Mouse (Mus musculus) liver, adult 2 months (tissue): ENCODE results near the gene Apex2. TPM values are rescaled to one million over a fixed set of nuclear protein-coding genes. Genes with fewer than 3 reads are reported as not detected.
"Not testable (repeated sequence)": the region's sequence is repeated elsewhere in the genome, so short reads cannot be mapped to it uniquely, and the experiment has no call there.

Experiments used
- DNase-seq: peaks from one replicate; pipeline ENCODE4 v3.0.0-alpha.2; 2011; ENCODE audit warnings: low read depth, low spot score; ENCODE audit errors: extremely low read depth
- H3K27ac ChIP-seq: fragments of 200-500 bp; replicated peaks from 2 replicates; pipeline ENCODE4 v1.5.1; 2012; ENCODE audit warnings: low read depth, mild to moderate bottlenecking, control low read depth, inconsistent platforms, low read length; ENCODE audit not compliant: insufficient read depth
- H3K27me3 ChIP-seq: fragments of 200-500 bp; 2 replicates; pipeline ENCODE4 v1.6.1; 2012; ENCODE audit warnings: mild to moderate bottlenecking, moderate library complexity, low read length, inconsistent platforms; ENCODE audit not compliant: control insufficient read depth, insufficient read depth
- H3K36me3 ChIP-seq: fragments of 200-500 bp; 2 replicates; pipeline ENCODE4 v1.6.1; 2012; ENCODE audit warnings: low read length, inconsistent platforms; ENCODE audit not compliant: control insufficient read depth, insufficient read depth
- H3K4me1 ChIP-seq: fragments of 200-500 bp; 2 replicates; pipeline ENCODE4 v1.6.1; 2011; ENCODE audit warnings: low read length; ENCODE audit not compliant: control insufficient read depth, insufficient read depth
- H3K4me3 ChIP-seq: fragments of 200-500 bp; 2 replicates; pipeline ENCODE4 v1.5.1; 2011; ENCODE audit warnings: low read depth, mild to moderate bottlenecking, control low read depth, low read length, moderate library complexity; ENCODE audit not compliant: insufficient read depth
- H3K79me2 ChIP-seq: fragments of 200-500 bp; 2 replicates; pipeline ENCODE4 v1.6.1; 2012; ENCODE audit warnings: inconsistent platforms, mild to moderate bottlenecking, low read length, moderate library complexity; ENCODE audit not compliant: control insufficient read depth, insufficient read depth
- H3K9ac ChIP-seq: fragments of 200-500 bp; 2 replicates; pipeline ENCODE4 v1.6.1; 2012; ENCODE audit warnings: low read depth, mild to moderate bottlenecking, control low read depth, inconsistent platforms, low read length
- CTCF ChIP-seq: fragments of 200-500 bp; IDR thresholded peaks from 2 replicates; pipeline ENCODE4 v1.5.1; 2011; ENCODE audit warnings: low read depth, low read length, control low read depth
- POLR2A ChIP-seq: fragments of 200-500 bp; IDR thresholded peaks from 2 replicates; pipeline ENCODE4 v1.6.1; 2011; ENCODE audit warnings: low read length, control low read depth; ENCODE audit not compliant: insufficient read depth; ENCODE audit errors: extremely low read depth
- WGBS: fragments of 180-500 bp; shearing (Covaris S2); methylation state at CpG from one replicate; pipeline ENCODE4 v1.1.7; 2018; 5-methylcytosine and 5-hydroxymethylcytosine counted together
- polyA plus RNA-seq: library from polyadenylated mRNA; depleted of rRNA; stranded (reverse); fragments of >200 nt; gene quantifications from 2 replicates; pipeline ENCODE4 v1.2.3, GENCODE M21; 2012
- total RNA-seq: library from RNA; depleted of rRNA; stranded (reverse); fragments of >200 nt; gene quantifications from 2 replicates; pipeline ENCODE4 v1.2.3, GENCODE M21; 2014

The Apex2 gene
- total and polyA plus RNA-seq, 2 experiments, result 5.7 to 9.3 TPM

DNA sequence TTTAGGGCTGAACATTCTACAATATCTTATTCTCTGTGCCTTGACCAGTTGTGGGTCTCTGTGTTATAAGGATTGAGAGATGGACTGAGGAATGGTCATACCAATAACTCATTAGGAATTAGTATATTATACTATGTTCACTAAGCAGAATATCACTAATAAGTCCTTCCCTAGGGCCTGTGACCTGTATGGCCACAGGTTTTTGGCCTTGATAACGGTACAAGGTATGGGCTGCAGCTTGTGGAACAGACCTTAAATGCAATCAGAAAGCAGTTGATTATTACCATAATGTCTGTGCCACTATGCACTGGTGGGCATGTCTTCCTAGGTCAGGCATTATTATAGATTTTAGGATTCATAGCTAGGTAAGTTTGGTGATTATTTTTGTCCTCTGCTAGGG, 73.2 kb downstream of the Apex2 start:
- Histone ChIP-seq H3K27ac (no peak overlapping the region), H3K27me3 (no peaks in the 10 kb centered on the region), H3K4me1 (peaks cover under 1% of the 10 kb centered on the region; the same call in 1 of the 2 replicates), H3K4me3 (no peak overlapping the region), H3K9ac (no peak overlapping the region), H3K79me2 (no peaks in the 10 kb centered on the region), H3K36me3 (no peaks in the 10 kb centered on the region)
- no peak for DNase-seq
- TF ChIP-seq CTCF (no peak), POLR2A (no peak)
- 100% methylated on average over 1 of the region's 1 CpGs for WGBS

DNA sequence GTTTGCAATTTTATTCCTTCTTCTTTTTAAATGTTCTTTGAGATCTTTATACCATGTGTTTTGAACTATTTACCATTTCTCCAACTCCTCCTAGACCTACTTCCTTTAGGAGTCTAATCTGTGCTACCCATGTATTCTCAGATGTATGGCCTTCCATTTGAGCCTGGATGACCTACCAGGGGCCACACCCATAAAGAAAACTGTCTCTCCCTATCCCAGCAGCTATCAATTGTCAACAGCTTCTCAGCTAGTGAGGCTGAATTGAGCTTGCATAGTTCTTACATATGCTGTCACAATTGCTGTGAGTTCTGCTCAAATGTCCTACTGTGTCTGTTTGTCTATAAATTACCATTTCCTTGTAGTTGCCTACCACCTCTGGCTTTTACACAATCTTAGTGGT, 73.7 kb downstream of the Apex2 start:
- H3K36me3 ChIP-seq, result no peaks in the 10 kb centered on the region
- DNase-seq, result no peak
- no peak overlapping the region for H3K27ac ChIP-seq
- H3K4me1 ChIP-seq, result peaks cover 2% of the 10 kb centered on the region; the same call in 1 of the 2 replicates
- no peaks in the 10 kb centered on the region for H3K79me2 ChIP-seq
- H3K4me3 ChIP-seq, result no peak overlapping the region
- no peaks in the 10 kb centered on the region for H3K27me3 ChIP-seq
- no peak for TF ChIP-seq CTCF
- TF ChIP-seq POLR2A, result no peak
- H3K9ac ChIP-seq, result no peak overlapping the region

DNA sequence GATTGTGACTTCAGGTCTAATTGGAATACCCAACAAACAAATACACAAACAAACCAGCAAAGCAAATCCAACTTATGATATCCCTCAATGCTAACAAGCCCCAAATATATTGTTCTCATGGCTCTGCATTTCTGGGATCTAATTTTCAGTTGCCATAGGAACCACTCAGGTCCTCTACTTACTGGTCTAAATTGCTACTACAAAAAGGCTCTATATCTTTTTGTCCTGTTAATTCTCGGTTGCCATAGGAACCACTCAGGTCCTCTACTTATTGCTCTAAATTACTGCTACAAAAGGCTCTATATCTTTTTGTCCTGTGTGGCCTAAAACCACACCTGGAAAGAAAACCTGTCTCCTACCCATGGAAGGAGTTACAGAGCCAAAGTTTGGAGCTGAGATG, 75.5 kb downstream of the Apex2 start:
- TF ChIP-seq POLR2A, result no peak
- no peak for TF ChIP-seq CTCF
- WGBS, result 95% methylated on average over 1 of the region's 1 CpGs
- H3K27me3 ChIP-seq, result no peaks in the 10 kb centered on the region
- DNase-seq, result no peak
- H3K9ac ChIP-seq, result no peak overlapping the region
- H3K79me2 ChIP-seq, result no peaks in the 10 kb centered on the region
- no peak overlapping the region for H3K27ac ChIP-seq
- peaks cover 2% of the 10 kb centered on the region; the same call in 1 of the 2 replicates for H3K4me1 ChIP-seq
- H3K36me3 ChIP-seq, result no peaks in the 10 kb centered on the region
- no peak overlapping the region for H3K4me3 ChIP-seq

DNA sequence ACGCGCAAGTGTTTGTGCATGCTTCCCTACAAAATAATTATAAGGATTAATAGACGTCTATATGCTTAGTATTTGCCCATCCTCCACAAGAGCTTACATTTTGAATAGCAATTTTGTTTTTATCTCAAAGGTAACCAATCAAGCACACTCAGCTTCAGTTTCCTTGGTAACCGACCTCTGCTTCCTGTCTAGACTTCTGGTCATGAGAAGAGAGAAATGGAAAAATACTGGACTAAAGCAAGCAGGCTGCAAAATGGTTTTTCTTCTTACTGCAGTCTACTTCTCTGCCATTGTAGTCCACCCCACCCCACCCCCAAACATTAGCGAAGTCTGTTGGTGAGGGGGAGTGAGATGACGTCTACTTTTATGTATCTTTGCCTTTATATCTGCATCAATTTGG, 78.4 kb downstream of the Apex2 start:
- no peak overlapping the region for H3K27ac ChIP-seq
- H3K79me2 ChIP-seq, result no peaks in the 10 kb centered on the region
- no peak overlapping the region for H3K4me3 ChIP-seq
- no peak for DNase-seq
- WGBS, result 77% methylated on average over 6 of the region's 6 CpGs
- no peaks in the 10 kb centered on the region for H3K36me3 ChIP-seq
- no peak overlapping the region for H3K9ac ChIP-seq
- H3K4me1 ChIP-seq, result peaks cover 2% of the 10 kb centered on the region; the same call in 1 of the 2 replicates
- TF ChIP-seq POLR2A, result no peak
- no peak for TF ChIP-seq CTCF
- no peaks in the 10 kb centered on the region for H3K27me3 ChIP-seq

DNA sequence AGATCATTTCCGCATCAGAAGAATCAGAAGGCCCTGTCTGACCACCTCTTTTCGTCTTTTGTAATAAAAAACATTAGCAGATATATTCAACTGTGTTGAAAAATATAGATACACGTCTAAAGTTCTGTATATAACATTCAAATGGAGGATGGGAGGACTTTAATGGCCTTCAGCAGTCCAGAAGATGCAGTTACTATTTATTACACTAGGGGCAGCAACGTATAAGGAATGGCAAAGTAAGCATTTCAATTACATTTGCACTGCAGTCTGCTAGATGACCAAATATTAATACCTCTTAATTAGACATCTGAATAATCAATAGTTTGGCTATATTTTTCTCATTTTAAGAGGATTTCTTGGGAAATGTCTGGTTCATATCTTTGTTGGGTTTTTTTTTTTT, 79.0 kb downstream of the Apex2 start:
- no peak overlapping the region for H3K27ac ChIP-seq
- H3K79me2 ChIP-seq, result no peaks in the 10 kb centered on the region
- no peaks in the 10 kb centered on the region for H3K36me3 ChIP-seq
- WGBS, result 47% methylated on average over 4 of the region's 4 CpGs
- H3K27me3 ChIP-seq, result no peaks in the 10 kb centered on the region
- peaks cover 2% of the 10 kb centered on the region; the same call in 1 of the 2 replicates for H3K4me1 ChIP-seq
- DNase-seq, result peak; percentile 53
- H3K9ac ChIP-seq, result no peak overlapping the region
- TF ChIP-seq CTCF (peak; percentile 44; the same call in 1 of the 2 replicates), POLR2A (no peak)
- no peak overlapping the region for H3K4me3 ChIP-seq

DNA sequence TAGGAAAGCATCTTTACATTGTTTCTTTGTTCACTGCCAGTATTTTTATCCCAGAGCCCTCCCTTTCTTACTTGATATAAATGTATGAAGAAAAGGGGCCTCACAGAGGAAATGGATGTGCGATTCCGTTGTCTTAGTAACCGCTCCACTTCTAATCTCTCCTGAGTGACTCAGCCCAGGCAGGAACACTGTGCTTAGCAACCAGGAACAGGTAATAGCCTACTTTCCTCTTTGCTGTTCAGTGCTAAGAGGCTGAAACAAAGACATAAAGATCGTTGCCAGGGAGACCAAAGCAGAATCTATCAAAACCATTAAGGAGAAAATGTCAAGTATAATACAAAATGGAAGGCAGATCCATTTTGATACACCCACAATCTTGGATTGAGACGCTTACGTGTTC, 81.0 kb downstream of the Apex2 start:
- no peaks in the 10 kb centered on the region for H3K36me3 ChIP-seq
- H3K27me3 ChIP-seq, result no peaks in the 10 kb centered on the region
- H3K4me3 ChIP-seq, result no peak overlapping the region
- no peak overlapping the region for H3K9ac ChIP-seq
- no peak for DNase-seq
- 75% methylated on average over 6 of the region's 6 CpGs for WGBS
- no peak for TF ChIP-seq POLR2A
- no peak for TF ChIP-seq CTCF
- no peak overlapping the region for H3K27ac ChIP-seq
- H3K4me1 ChIP-seq, result peaks cover 2% of the 10 kb centered on the region; the same call in 1 of the 2 replicates
- no peaks in the 10 kb centered on the region for H3K79me2 ChIP-seq

DNA sequence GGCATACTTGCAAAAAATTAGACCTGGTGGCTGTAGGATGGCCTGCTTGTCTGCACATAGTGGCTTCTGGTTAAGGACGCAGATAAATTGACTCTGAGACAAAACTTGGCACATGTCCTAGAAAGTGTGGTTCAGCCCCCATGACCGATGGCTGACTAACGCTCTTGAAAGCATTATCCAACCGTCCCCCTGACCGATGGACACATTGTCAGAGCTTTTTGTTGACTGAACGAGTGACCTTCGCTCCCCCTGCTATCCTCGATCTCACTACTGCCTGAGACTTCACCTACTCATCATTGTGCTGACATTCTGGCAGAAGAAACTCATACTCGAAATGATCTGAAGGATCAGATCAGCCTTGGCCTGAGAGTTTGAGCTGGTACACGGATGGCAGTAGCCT, 101.9 kb downstream of the Apex2 start:
- H3K79me2 ChIP-seq, H3K4me1 ChIP-seq, DNase-seq, H3K27me3 ChIP-seq, H3K4me3 ChIP-seq, H3K27ac ChIP-seq, H3K9ac ChIP-seq, H3K36me3 ChIP-seq: not testable (repeated sequence)
- 0% methylated on average over 1 of the region's 10 CpGs for WGBS

DNA sequence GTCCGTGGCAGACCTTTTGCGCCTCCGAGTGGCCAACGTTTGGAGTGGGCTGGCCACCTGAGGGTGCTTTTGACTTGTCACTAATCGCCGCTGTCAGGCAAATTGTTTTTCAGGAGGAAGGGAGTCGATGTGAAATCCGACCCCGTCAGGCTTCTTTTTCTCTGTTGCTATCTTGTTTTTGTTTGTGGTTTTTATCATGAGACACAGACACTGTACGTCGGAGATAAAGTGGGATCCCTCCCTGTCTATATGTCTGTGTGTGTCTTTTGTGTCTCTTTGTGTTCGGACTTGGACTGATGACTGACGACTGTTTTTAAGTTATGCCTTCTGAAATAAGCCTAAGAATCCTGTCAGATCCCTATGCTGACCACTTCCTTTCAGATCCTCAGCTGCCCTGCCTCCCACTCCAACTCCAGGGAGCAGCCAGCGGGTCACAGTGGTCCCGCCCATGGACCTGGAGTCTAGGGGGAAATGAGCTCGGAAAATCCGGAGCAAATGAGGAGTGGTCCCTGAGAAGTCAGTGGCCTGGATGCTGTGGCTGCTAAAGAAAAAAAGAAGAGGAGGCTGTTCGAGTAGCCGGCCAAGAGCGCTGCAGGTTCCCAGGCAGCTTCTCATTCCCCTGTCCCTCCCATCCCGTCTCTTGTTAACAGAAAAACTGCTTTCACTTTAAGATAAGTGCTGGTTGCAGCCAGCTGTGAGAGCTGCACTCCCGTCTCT, 103.2 kb downstream of the Apex2 start:
- not testable (repeated sequence) for H3K79me2 ChIP-seq, H3K9ac ChIP-seq, H3K27ac ChIP-seq, H3K4me1 ChIP-seq, H3K4me3 ChIP-seq, H3K36me3 ChIP-seq, H3K27me3 ChIP-seq, DNase-seq
- 28% methylated on average over 8 of the region's 22 CpGs for WGBS
